Mouse (Mus musculus): ENCODE results near the gene Gm3164.
"Not testable (repeated sequence)": the region's sequence is repeated elsewhere in the genome, so short reads cannot be mapped to it uniquely, and the experiment has no call there.

Gene Gm3164

DNA sequence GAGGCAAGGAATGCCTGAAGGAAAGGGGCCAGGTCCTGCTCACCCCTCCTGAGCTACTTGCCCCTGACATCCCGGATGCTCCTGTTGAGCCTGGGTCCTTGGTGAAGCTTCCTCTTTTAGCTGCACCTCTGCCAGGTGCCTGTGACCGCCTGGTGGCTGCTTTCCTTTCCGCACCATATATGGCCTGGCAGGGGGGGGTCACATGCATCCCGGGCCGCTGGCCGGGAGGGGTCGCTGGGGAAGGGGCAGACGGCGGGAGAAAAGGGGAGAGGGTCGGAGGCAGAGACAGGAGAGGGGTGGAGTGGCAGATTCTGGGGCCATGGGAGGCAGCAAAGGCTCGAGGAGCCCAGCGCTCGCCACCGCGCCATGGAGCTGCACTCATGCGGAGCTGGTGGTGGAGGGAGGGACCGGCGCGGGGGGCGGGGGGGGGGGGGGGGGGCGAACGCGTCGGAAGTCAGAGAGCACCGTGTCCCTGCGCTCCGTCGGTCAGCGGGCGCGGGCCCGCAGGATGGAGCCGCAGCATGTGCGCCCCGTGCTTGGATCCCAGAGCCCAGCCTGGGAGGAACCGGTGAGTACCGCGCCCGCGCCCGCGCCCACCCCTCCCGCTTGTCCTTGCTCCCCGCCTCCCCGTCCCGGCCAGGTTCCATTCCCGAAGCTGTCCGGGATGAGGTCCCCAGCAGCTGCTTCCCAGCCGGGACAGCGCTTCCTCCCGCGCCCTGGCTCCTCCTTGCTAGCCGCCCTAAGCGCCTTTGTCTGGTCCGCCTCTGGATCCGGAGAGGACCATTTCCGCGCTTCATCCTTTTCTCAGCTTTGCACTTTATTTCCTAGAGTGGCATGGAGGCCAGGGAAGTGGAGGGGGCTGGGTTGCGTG lies at the start of gene Gm3164:
TSS of gene Gm3164 (plus strand) at position 484 of the 871 bp plus-strand sequence.
- DNase-seq (ENCODE audit: low spot score), result not testable (repeated sequence)

- DNase-seq (ENCODE audit: low spot score), result not testable (repeated sequence)
Measured at GRCm38 (mm10) chr14:4368991-4369390, 46.3 kb upstream of the Gm3164 start.

DNA sequence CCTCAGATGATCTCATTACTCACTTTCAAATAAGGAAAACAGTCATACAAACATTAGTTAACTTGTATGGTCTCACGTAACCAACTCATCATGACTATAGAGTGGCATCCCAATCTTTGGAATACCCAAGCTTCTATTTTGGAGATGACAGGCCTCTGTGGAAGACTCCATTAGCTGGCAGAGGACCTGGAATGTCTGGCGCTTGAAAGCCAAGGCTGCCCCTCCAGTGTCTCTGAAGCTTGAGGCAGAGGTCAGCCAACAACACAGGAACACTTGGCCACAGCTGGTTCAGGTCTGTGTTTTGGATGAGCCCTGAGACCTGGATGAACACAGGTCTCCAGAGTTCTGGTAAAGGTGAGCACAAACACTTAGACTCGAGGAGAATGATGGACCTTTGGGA lies 45.6 kb upstream of the Gm3164 start:
- DNase-seq (ENCODE audit: low spot score), result not testable (repeated sequence)

DNA sequence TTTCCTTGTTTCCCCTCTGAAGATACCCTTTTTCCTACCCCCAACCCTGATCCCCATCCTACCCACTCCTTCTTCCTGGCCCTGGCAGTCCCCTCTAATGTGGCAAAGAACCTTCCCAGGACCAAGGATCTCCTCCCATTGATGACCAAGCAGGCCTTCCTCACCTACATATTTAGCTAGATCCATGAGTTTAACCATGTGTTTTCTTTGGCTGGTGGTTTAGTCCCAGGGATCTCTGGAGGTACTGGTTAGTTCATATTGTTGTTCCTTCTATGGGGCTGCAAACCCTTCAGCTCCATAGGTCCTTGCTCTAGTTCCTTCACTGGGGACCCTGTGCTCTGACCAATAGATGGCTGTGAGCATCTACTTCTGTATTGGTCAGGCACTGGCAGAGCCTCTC lies 37.4 kb upstream of the Gm3164 start:
- not testable (repeated sequence) for DNase-seq (ENCODE audit: low spot score)

DNA sequence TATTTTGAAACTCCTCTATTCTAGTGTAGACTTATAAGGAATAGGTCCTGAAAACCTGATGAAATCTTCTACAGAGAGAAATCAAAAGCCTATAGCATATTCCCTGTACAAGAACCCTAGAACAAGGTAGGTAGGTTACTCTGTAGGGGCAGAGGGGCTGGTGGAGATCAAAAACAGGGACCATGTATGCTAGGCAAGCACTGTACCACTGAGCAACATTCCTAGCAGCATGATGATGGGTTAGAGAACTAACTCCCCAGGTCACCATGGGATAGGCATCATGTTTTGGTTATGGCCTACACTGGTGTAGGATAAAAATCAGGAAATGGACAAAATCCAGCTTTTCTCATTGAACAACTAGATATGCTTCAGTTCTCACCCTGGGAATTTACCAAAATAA lies 29.6 kb upstream of the Gm3164 start:
- not testable (repeated sequence) for DNase-seq (ENCODE audit: low spot score)

- not testable (repeated sequence) for DNase-seq (ENCODE audit: low spot score)
Measured at GRCm38 (mm10) chr14:4392841-4393530, 22.3 kb upstream of the Gm3164 start.

DNA sequence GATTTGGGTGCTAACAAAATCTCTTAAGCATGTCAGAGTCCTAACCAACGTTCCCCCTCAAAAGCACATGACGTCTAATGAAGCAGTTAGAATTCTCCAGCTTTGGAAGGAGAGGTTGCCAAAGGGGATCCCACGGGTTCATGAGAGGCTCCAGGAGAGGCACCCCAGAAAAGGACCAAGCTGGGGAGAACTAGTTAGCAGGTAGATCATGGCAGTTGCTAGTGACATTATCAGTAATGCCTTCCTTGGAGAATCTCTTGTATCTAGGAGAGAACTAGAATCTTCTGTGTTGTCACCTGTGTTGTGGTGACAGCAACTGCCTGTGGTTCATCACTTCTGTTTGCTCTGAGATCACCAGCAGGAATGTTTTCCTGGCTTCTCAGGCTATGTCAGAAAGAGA lies 18.0 kb upstream of the Gm3164 start, which contains the start of gene Gm3159:
TSS of gene Gm3159 (plus strand) at position 301 of the 400 bp plus-strand sequence.
- not testable (repeated sequence) for DNase-seq (ENCODE audit: low spot score)

- not testable (repeated sequence) for DNase-seq (ENCODE audit: low spot score)
Measured at GRCm38 (mm10) chr14:4398624-4399023, 16.6 kb upstream of the Gm3164 start.

GRCm38 (mm10) chr14:4400115-4400789 lies 15.0 kb upstream of the Gm3164 start:
- DNase-seq (ENCODE audit: low spot score), result not testable (repeated sequence)

DNA sequence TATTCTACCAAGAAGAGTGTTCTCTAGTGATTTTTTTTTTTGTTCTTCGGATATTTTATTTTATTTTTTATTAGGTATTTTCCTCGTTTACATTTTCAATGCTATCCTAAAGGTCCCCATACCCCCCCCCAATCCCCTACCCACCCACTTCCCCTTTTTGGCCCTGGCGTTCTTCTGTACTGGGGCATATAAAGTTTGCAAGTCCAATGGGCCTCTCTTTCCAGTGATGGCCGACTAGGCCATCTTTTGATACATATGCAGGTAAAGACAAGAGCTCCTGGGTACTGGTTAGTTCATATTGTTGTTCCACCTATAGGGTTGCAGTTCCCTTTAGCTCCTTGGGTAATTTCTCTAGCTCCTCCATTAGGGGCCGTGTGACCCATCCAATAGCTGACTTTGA lies 14.0 kb upstream of the Gm3164 start:
- not testable (repeated sequence) for DNase-seq (ENCODE audit: low spot score)

- DNase-seq (ENCODE audit: low spot score), result not testable (repeated sequence)
Measured at GRCm38 (mm10) chr14:4403840-4404239, 11.4 kb upstream of the Gm3164 start.

- not testable (repeated sequence) for DNase-seq (ENCODE audit: low spot score)
Measured at GRCm38 (mm10) chr14:4409939-4410338, 5.3 kb upstream of the Gm3164 start.

DNA sequence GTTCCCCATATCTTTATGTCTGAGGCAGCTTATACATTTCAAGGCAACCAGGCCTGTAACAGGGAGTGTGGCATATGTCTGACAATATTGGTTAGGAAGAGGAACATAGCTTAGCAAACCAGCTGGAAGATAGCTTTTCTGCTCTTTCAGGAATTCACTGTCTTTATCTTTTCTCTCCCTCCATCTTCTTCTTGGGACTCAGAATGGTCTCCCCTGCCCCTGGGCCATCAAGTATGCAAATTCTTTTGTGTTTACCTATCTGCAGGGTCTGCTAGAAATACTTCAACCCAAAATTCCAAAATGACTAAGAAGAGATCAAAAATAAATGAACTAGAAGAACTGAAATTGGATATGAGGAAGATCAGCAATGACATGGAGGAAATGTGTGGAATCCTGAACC lies 15.4 kb downstream of the Gm3164 start, which contains the start of gene Gm3173:
TSS of gene Gm3173 (plus strand) at position 301 of the 400 bp plus-strand sequence.
- not testable (repeated sequence) for DNase-seq (ENCODE audit: low spot score)

DNA sequence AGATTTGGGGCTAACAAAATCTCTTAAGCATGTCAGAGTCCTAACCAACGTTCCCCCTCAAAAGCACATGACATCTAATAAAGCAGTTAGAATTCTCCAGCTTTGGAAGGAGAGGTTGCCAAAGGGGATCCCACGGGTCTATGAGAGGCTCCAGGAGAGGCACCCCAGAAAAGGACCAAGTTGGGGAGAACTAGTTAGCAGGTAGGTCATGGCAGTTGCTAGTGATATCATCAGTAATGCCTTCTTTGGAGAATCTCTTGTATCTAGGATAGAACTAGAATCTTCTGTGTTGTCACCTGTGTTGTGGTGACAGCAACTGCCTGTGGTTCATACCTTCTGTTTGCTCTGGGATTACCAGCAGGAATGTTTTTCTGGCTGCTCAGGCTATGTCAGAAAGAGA lies 66.2 kb downstream of the Gm3164 start, which contains the start of gene Gm3182:
TSS of gene Gm3182 (plus strand) at position 301 of the 400 bp plus-strand sequence.
- DNase-seq (ENCODE audit: low spot score), result not testable (repeated sequence)

Data from c-Kit-positive CD71-positive TER-119-positive erythroid progenitor cells, embryonic 14.5 days (primary cell).